Mouse (Mus musculus): ENCODE results near the gene Ggcx. TPM values are rescaled to one million over a fixed set of nuclear protein-coding genes. Genes with fewer than 3 reads are reported as not detected.
A peak's percentile ranks its signal among the peaks of the same experiment; 100 is the strongest.
"Not testable (repeated sequence)": the region's sequence is repeated elsewhere in the genome, so short reads cannot be mapped to it uniquely, and the experiment has no call there.

Gene Ggcx
- polyA plus RNA-seq, 1 experiment = 20.8 TPM

GRCm38 (mm10) chr6:72452329-72452728 lies 38.2 kb downstream of the Ggcx start:
- DNase-seq (ENCODE audit: low read depth) = no peak
- no peak for TF ChIP-seq CTCF (IDR thresholded peaks at IDR 0.05; ENCODE audit: borderline replicate concordance, extremely low read depth, insufficient read depth, insufficient read length)
- no peak for TF ChIP-seq POLR2A (IDR thresholded peaks at IDR 0.05; ENCODE audit: borderline replicate concordance, extremely low read depth, insufficient read depth, insufficient read length, poor library complexity, severe bottlenecking)

- DNase-seq (ENCODE audit: low read depth) = no peak
- TF ChIP-seq CTCF (IDR thresholded peaks at IDR 0.05; ENCODE audit: borderline replicate concordance, extremely low read depth, insufficient read depth, insufficient read length) (no peak), POLR2A (IDR thresholded peaks at IDR 0.05; ENCODE audit: borderline replicate concordance, extremely low read depth, insufficient read depth, insufficient read length, poor library complexity, severe bottlenecking) (no peak)
Observed at GRCm38 (mm10) chr6:72453578-72453977, 39.5 kb downstream of the Ggcx start.

GRCm38 (mm10) chr6:72454072-72454746 lies 40.1 kb downstream of the Ggcx start:
- DNase-seq (ENCODE audit: low read depth) = no peak
- no peak for TF ChIP-seq CTCF (IDR thresholded peaks at IDR 0.05; ENCODE audit: borderline replicate concordance, extremely low read depth, insufficient read depth, insufficient read length)
- no peak for TF ChIP-seq POLR2A (IDR thresholded peaks at IDR 0.05; ENCODE audit: borderline replicate concordance, extremely low read depth, insufficient read depth, insufficient read length, poor library complexity, severe bottlenecking)

- TF ChIP-seq POLR2A (IDR thresholded peaks at IDR 0.05; ENCODE audit: borderline replicate concordance, extremely low read depth, insufficient read depth, insufficient read length, poor library complexity, severe bottlenecking) (no peak), CTCF (IDR thresholded peaks at IDR 0.05; ENCODE audit: borderline replicate concordance, extremely low read depth, insufficient read depth, insufficient read length) (no peak)
- peak; percentile 70 for DNase-seq (ENCODE audit: low read depth)
Observed at GRCm38 (mm10) chr6:72454833-72455373, 40.8 kb downstream of the Ggcx start.

GRCm38 (mm10) chr6:72456567-72456966 lies 42.5 kb downstream of the Ggcx start:
- TF ChIP-seq CTCF (IDR thresholded peaks at IDR 0.05; ENCODE audit: borderline replicate concordance, extremely low read depth, insufficient read depth, insufficient read length) = no peak
- TF ChIP-seq POLR2A (IDR thresholded peaks at IDR 0.05; ENCODE audit: borderline replicate concordance, extremely low read depth, insufficient read depth, insufficient read length, poor library complexity, severe bottlenecking) = no peak
- DNase-seq (ENCODE audit: low read depth) = no peak

- TF ChIP-seq CTCF (IDR thresholded peaks at IDR 0.05; ENCODE audit: borderline replicate concordance, extremely low read depth, insufficient read depth, insufficient read length) = no peak
- TF ChIP-seq POLR2A (IDR thresholded peaks at IDR 0.05; ENCODE audit: borderline replicate concordance, extremely low read depth, insufficient read depth, insufficient read length, poor library complexity, severe bottlenecking) = no peak
- DNase-seq (ENCODE audit: low read depth) = no peak
Observed at GRCm38 (mm10) chr6:72458418-72458817, 44.3 kb downstream of the Ggcx start.

- no peak for DNase-seq (ENCODE audit: low read depth)
- no peak for TF ChIP-seq POLR2A (IDR thresholded peaks at IDR 0.05; ENCODE audit: borderline replicate concordance, extremely low read depth, insufficient read depth, insufficient read length, poor library complexity, severe bottlenecking)
- TF ChIP-seq CTCF (IDR thresholded peaks at IDR 0.05; ENCODE audit: borderline replicate concordance, extremely low read depth, insufficient read depth, insufficient read length) = no peak
Observed at GRCm38 (mm10) chr6:72458921-72459320, 44.8 kb downstream of the Ggcx start.

- DNase-seq (ENCODE audit: low read depth) = no peak
- TF ChIP-seq CTCF (IDR thresholded peaks at IDR 0.05; ENCODE audit: borderline replicate concordance, extremely low read depth, insufficient read depth, insufficient read length) (no peak), POLR2A (IDR thresholded peaks at IDR 0.05; ENCODE audit: borderline replicate concordance, extremely low read depth, insufficient read depth, insufficient read length, poor library complexity, severe bottlenecking) (no peak)
Observed at GRCm38 (mm10) chr6:72460036-72460801, 46.1 kb downstream of the Ggcx start.

- not testable (repeated sequence) for DNase-seq (ENCODE audit: low read depth)
Observed at GRCm38 (mm10) chr6:72462550-72463257, 48.6 kb downstream of the Ggcx start.

GRCm38 (mm10) chr6:72465361-72466157 lies 51.5 kb downstream of the Ggcx start:
- TF ChIP-seq CTCF (IDR thresholded peaks at IDR 0.05; ENCODE audit: borderline replicate concordance, extremely low read depth, insufficient read depth, insufficient read length) = no peak
- no peak for TF ChIP-seq POLR2A (IDR thresholded peaks at IDR 0.05; ENCODE audit: borderline replicate concordance, extremely low read depth, insufficient read depth, insufficient read length, poor library complexity, severe bottlenecking)
- no peak for DNase-seq (ENCODE audit: low read depth)

GRCm38 (mm10) chr6:72466171-72466570 lies 52.1 kb downstream of the Ggcx start:
- TF ChIP-seq POLR2A (IDR thresholded peaks at IDR 0.05; ENCODE audit: borderline replicate concordance, extremely low read depth, insufficient read depth, insufficient read length, poor library complexity, severe bottlenecking) (no peak), CTCF (IDR thresholded peaks at IDR 0.05; ENCODE audit: borderline replicate concordance, extremely low read depth, insufficient read depth, insufficient read length) (no peak)
- DNase-seq (ENCODE audit: low read depth) = no peak
